Mouse (Mus musculus): ENCODE data around the gene Gphn. TPM values are rescaled to one million over a fixed set of nuclear protein-coding genes. Genes with fewer than 3 reads are reported as not detected.
A peak's percentile ranks its signal among the peaks of the same experiment; 100 is the strongest.
"Not testable (repeated sequence)": the region's sequence is repeated elsewhere in the genome, so short reads cannot be mapped to it uniquely, and the experiment has no call there.

The Gphn gene
- polyA plus RNA-seq, 1 experiment from 2014 or later = 23.7 TPM

DNA sequence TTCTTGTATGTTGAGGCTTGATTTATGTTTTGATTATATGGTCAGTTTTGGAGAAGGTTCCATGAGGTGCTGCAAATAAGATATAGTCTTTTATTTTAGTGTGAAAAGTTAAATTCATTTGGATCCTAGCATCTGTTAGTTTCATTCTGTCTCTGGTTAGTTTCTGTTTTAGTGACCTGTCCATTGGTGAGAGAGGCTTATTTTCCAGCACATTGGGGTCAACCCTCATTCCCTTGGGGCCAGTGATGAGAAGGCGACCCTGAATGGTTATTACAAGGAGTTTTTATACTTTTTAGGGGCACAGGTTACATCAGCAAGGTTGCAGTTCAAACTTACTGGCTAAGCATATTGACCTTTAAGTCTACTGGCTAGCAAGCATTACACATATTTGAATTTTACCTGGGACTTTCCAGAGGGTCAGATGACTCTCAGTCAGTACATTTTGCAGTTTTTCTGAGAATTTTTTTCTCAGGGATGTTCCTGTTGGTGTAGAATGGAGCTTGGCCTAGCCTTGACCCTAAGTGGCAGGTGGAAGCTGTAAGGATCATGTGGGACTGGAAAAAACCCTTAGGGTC, 72.7 kb downstream of the Gphn start:
- Histone ChIP-seq H3K9ac (ENCODE audit: low read length) (no peak overlapping the region), H3K27me3 (ENCODE audit: control insufficient read depth, insufficient read depth, low read length) (no peaks in the 10 kb centered on the region), H3K4me1 (ENCODE audit: control insufficient read depth, insufficient read depth, low read length) (no peaks in the 10 kb centered on the region), H3K36me3 (ENCODE audit: control insufficient read depth, insufficient read depth, low read length) (no peaks in the 10 kb centered on the region), H3K27ac (ENCODE audit: low read depth, low read length) (no peak overlapping the region), H3K4me2 (ENCODE audit: low read depth) (no peak overlapping the region), H3K9me3 (ENCODE audit: control insufficient read depth, low read length) (no peaks in the 10 kb centered on the region), H3K4me3 (ENCODE audit: low read depth, low read length) (no peak overlapping the region)
- DNase-seq (ENCODE audit: low spot score) = no peak
- no peak for ATAC-seq (ENCODE audit: insufficient read depth, low FRiP score, low TSS enrichment)
- 85% methylated on average over 1 of the region's 1 CpGs for WGBS

DNA sequence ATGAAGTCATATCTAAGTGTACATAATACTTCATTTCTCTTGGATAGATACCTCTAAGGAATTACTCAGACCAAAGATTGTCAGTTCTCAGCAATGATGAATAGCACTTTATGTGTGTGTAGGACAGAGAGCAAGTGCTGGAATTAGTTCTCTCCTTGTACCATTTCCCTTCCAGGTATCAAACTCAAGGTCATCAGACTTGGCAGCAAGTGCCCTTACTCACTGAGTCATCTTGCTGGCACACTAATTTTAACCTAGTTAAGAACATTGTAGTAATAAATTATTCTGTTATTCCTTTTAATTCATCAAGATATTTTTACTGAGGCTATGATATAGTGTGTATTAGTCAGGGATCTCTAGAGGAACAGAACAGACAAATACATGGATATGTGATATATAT, 88.9 kb downstream of the Gphn start:
- no peak overlapping the region for H3K4me3 ChIP-seq (ENCODE audit: low read depth, low read length)
- no peak overlapping the region for H3K27ac ChIP-seq (ENCODE audit: low read depth, low read length)
- DNase-seq (ENCODE audit: low spot score) (no peak), ATAC-seq (ENCODE audit: insufficient read depth, low FRiP score, low TSS enrichment) (no peak)
- H3K27me3 ChIP-seq (ENCODE audit: control insufficient read depth, insufficient read depth, low read length) = no peaks in the 10 kb centered on the region
- H3K4me2 ChIP-seq (ENCODE audit: low read depth) = no peak overlapping the region
- H3K36me3 ChIP-seq (ENCODE audit: control insufficient read depth, insufficient read depth, low read length) = no peaks in the 10 kb centered on the region
- H3K9me3 ChIP-seq (ENCODE audit: control insufficient read depth, low read length) = no peaks in the 10 kb centered on the region
- no peak overlapping the region for H3K9ac ChIP-seq (ENCODE audit: low read length)
- H3K4me1 ChIP-seq (ENCODE audit: control insufficient read depth, insufficient read depth, low read length) = no peaks in the 10 kb centered on the region

DNA sequence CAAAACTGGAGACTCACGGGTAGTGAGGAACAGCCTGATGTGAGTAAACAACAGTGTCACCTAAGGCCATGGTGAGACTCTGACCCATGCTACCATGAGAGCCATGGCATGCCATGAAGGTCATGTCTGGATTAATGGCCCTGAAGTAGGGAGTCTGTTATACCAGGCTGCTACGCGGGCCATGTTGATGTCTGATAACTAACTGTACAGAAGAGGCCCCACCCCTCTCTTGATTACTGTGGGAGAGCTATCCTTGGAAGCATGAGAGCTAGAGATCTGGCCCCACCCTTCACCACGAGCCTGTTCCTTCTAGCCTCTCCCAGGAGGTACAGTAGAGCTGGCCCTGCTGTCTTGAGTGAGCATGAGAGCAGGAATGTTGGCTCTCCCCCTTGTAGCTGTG, 101.8 kb downstream of the Gphn start:
- no peak overlapping the region for H3K4me2 ChIP-seq (ENCODE audit: low read depth)
- no peaks in the 10 kb centered on the region for H3K27me3 ChIP-seq (ENCODE audit: control insufficient read depth, insufficient read depth, low read length)
- H3K9ac ChIP-seq (ENCODE audit: low read length) = no peak overlapping the region
- DNase-seq (ENCODE audit: low spot score) (no peak), ATAC-seq (ENCODE audit: insufficient read depth, low FRiP score, low TSS enrichment) (no peak)
- 90% methylated on average over 4 of the region's 4 CpGs for WGBS
- H3K27ac ChIP-seq (ENCODE audit: low read depth, low read length) = no peak overlapping the region
- no peaks in the 10 kb centered on the region for H3K36me3 ChIP-seq (ENCODE audit: control insufficient read depth, insufficient read depth, low read length)
- no peaks in the 10 kb centered on the region for H3K9me3 ChIP-seq (ENCODE audit: control insufficient read depth, low read length)
- no peak overlapping the region for H3K4me3 ChIP-seq (ENCODE audit: low read depth, low read length)
- no peaks in the 10 kb centered on the region for H3K4me1 ChIP-seq (ENCODE audit: control insufficient read depth, insufficient read depth, low read length)

DNA sequence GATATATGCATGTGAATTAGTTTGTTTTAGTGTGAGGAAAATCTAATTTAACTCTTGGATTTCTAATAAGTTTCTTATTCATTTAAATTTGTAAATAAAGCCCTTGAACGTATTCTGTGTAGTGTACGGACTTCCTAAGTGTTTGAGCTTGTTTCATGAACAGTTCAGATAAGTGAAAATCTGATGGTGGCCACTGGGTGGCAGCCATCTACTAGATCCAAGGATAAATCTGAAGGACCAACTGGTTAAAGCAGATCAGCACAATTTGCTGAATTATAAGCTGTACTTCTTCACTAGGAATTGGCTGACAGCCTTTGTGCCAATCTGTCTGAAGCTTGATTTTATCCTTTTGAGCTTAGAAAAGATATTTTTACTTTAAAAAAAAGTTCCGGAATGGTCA, 105.9 kb downstream of the Gphn start:
- Histone ChIP-seq H3K4me3 (ENCODE audit: low read depth, low read length) (no peak overlapping the region), H3K4me1 (ENCODE audit: control insufficient read depth, insufficient read depth, low read length) (no peaks in the 10 kb centered on the region), H3K27me3 (ENCODE audit: control insufficient read depth, insufficient read depth, low read length) (no peaks in the 10 kb centered on the region), H3K9me3 (ENCODE audit: control insufficient read depth, low read length) (no peaks in the 10 kb centered on the region), H3K36me3 (ENCODE audit: control insufficient read depth, insufficient read depth, low read length) (no peaks in the 10 kb centered on the region), H3K4me2 (ENCODE audit: low read depth) (no peak overlapping the region), H3K27ac (ENCODE audit: low read depth, low read length) (no peak overlapping the region), H3K9ac (ENCODE audit: low read length) (no peak overlapping the region)
- no peak for ATAC-seq (ENCODE audit: insufficient read depth, low FRiP score, low TSS enrichment)
- peak; percentile 61 for DNase-seq (ENCODE audit: low spot score)
- 73% methylated on average over 3 of the region's 3 CpGs for WGBS

DNA sequence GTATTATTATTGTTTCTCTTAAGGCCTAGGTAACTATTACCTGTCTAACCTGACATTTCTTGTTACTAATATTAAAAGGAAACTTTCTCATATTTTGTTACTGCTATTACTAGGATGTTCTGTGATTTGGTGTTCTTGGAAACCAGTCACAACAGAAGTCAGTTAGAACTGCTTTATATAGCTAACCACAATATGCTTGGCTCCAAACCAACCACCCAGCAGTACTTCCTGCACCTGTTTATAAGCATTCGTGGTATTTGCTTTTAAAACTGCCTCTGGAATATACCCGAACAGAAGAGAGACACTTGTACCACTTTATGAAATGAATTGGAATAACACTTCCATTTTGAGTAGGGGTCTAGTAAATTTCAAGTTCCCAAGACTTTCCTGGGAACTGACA, 130.3 kb downstream of the Gphn start:
- ATAC-seq (ENCODE audit: insufficient read depth, low FRiP score, low TSS enrichment) = no peak
- no peak for DNase-seq (ENCODE audit: low spot score)
- Histone ChIP-seq H3K27ac (ENCODE audit: low read depth, low read length) (no peak overlapping the region), H3K9me3 (ENCODE audit: control insufficient read depth, low read length) (no peaks in the 10 kb centered on the region), H3K4me2 (ENCODE audit: low read depth) (no peak overlapping the region), H3K27me3 (ENCODE audit: control insufficient read depth, insufficient read depth, low read length) (no peaks in the 10 kb centered on the region), H3K36me3 (ENCODE audit: control insufficient read depth, insufficient read depth, low read length) (no peaks in the 10 kb centered on the region), H3K4me3 (ENCODE audit: low read depth, low read length) (no peak overlapping the region), H3K9ac (ENCODE audit: low read length) (no peak overlapping the region), H3K4me1 (ENCODE audit: control insufficient read depth, insufficient read depth, low read length) (no peaks in the 10 kb centered on the region)
- WGBS = 87% methylated on average over 2 of the region's 2 CpGs

DNA sequence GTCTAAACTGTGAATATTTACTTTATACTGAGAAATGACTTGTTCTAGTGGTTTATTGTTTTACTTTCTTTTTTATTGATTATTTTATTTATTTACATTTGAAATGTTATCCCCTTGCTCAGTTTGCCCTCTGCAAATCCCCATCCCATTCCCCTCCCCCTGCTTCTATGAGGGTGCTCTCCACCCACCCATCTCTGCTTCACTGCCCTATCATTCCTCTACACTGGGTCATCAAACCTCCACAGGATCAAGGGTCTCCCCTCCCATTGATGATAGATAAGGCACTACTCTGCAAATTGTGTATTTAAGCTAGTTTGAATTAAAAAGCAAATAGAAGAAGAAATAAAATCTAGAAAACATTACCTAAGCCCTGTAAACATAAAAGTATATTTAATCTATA, 163.1 kb downstream of the Gphn start:
- Histone ChIP-seq H3K36me3 (ENCODE audit: control insufficient read depth, insufficient read depth, low read length) (no peaks in the 10 kb centered on the region), H3K27ac (ENCODE audit: low read depth, low read length) (no peak overlapping the region), H3K9me3 (ENCODE audit: control insufficient read depth, low read length) (no peaks in the 10 kb centered on the region), H3K4me2 (ENCODE audit: low read depth) (no peak overlapping the region), H3K9ac (ENCODE audit: low read length) (no peak overlapping the region), H3K4me1 (ENCODE audit: control insufficient read depth, insufficient read depth, low read length) (no peaks in the 10 kb centered on the region), H3K27me3 (ENCODE audit: control insufficient read depth, insufficient read depth, low read length) (no peaks in the 10 kb centered on the region), H3K4me3 (ENCODE audit: low read depth, low read length) (no peak overlapping the region)
- ATAC-seq (ENCODE audit: insufficient read depth, low FRiP score, low TSS enrichment) = no peak
- no peak for DNase-seq (ENCODE audit: low spot score)

DNA sequence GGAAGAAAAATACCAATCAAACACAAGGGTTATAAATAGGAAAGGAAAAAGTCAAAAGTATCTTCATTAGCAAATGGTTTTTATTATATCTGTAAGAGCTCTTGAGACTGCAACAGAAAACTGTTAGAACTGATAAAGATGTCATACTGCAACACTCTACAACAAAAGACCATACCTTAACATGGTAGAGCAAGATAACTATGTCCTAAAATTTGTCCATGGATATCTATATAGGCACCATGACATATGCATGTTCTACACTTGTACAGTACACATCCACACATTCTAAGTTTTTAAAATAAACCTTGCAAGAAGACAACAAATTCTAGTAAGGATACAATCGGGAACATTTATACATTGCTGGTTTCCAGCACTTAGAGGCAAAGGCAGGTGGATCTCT, 169.1 kb downstream of the Gphn start:
- no peaks in the 10 kb centered on the region for H3K9me3 ChIP-seq (ENCODE audit: control insufficient read depth, low read length)
- no peak overlapping the region for H3K4me3 ChIP-seq (ENCODE audit: low read depth, low read length)
- 94% methylated on average over 1 of the region's 1 CpGs for WGBS
- no peaks in the 10 kb centered on the region for H3K4me1 ChIP-seq (ENCODE audit: control insufficient read depth, insufficient read depth, low read length)
- no peak overlapping the region for H3K9ac ChIP-seq (ENCODE audit: low read length)
- H3K36me3 ChIP-seq (ENCODE audit: control insufficient read depth, insufficient read depth, low read length) = no peaks in the 10 kb centered on the region
- no peak for DNase-seq (ENCODE audit: low spot score)
- no peak overlapping the region for H3K4me2 ChIP-seq (ENCODE audit: low read depth)
- no peak overlapping the region for H3K27ac ChIP-seq (ENCODE audit: low read depth, low read length)
- H3K27me3 ChIP-seq (ENCODE audit: control insufficient read depth, insufficient read depth, low read length) = no peaks in the 10 kb centered on the region
- no peak for ATAC-seq (ENCODE audit: insufficient read depth, low FRiP score, low TSS enrichment)

DNA sequence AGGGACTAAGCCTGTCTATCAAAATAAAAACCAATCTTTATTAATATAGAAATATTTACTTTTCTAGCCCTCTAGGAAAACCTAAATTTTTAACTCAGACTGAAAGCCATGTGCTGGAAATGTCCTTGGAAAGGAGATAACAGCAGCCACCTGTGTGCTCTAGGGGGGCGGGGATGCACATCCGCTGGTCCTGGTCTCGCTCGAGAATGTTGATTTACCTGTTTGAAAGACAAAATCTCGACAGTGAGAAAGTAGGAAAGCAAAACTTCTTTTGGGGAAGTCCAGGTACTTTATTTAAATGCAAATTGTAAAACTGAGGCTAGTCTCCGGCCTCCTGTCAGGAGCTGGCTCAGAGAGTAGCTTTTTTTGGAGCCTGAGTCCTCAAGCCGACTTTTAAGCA, 181.3 kb downstream of the Gphn start:
- not testable (repeated sequence) for H3K36me3 ChIP-seq (ENCODE audit: control insufficient read depth, insufficient read depth, low read length); H3K27ac ChIP-seq (ENCODE audit: low read depth, low read length); H3K9ac ChIP-seq (ENCODE audit: low read length); H3K4me3 ChIP-seq (ENCODE audit: low read depth, low read length); H3K27me3 ChIP-seq (ENCODE audit: control insufficient read depth, insufficient read depth, low read length); H3K4me2 ChIP-seq (ENCODE audit: low read depth); DNase-seq (ENCODE audit: low spot score); ATAC-seq (ENCODE audit: insufficient read depth, low FRiP score, low TSS enrichment); H3K9me3 ChIP-seq (ENCODE audit: control insufficient read depth, low read length); H3K4me1 ChIP-seq (ENCODE audit: control insufficient read depth, insufficient read depth, low read length)
- whole genome bisulfite sequencing = 65% methylated on average over 7 of the region's 7 CpGs

DNA sequence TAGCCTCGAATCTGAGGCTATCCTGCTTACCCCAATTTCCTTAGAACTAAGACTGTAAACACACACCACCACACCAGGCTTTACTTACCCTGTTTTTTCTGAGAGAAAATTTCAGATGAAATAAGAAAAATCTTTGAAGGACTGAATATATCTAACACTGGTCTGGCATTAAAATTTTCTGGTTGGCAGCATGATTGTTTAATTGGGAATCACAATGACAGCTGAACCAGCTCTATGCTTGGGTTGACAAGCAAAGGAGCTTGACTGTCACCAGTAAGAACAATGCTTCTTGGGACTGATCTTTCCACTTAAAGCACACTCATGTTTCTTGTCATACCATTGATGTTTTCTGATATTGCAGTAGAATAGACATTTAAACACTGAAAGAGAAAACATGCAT, 296.0 kb downstream of the Gphn start:
- ATAC-seq (ENCODE audit: insufficient read depth, low FRiP score, low TSS enrichment) = no peak

More for the DNA sequence above, 296.0 kb downstream of the Gphn start:
- H3K27ac ChIP-seq (ENCODE audit: low read depth, low read length) = no peak overlapping the region
- H3K9me3 ChIP-seq (ENCODE audit: control insufficient read depth, low read length) = no peaks in the 10 kb centered on the region
- H3K4me3 ChIP-seq (ENCODE audit: low read depth, low read length) = no peak overlapping the region
- no peaks in the 10 kb centered on the region for H3K4me1 ChIP-seq (ENCODE audit: control insufficient read depth, insufficient read depth, low read length)
- H3K36me3 ChIP-seq (ENCODE audit: control insufficient read depth, insufficient read depth, low read length) = no peaks in the 10 kb centered on the region
- H3K4me2 ChIP-seq (ENCODE audit: low read depth) = no peak overlapping the region
- no peak for DNase-seq (ENCODE audit: low spot score)
- H3K27me3 ChIP-seq (ENCODE audit: control insufficient read depth, insufficient read depth, low read length) = no peaks in the 10 kb centered on the region
- WGBS = 55% methylated on average over 1 of the region's 1 CpGs
- no peak overlapping the region for H3K9ac ChIP-seq (ENCODE audit: low read length)

All from neural tube, embryonic 11.5 days (tissue).